Mouse (Mus musculus) embryonic fibroblast, embryonic 13.5 days (primary cell): ENCODE measurements around the gene Cenpa. TPM values are rescaled to one million over a fixed set of nuclear protein-coding genes. Genes with fewer than 3 reads are reported as not detected.

Experiments
- H3K27ac ChIP-seq: 2 replicates; pipeline ENCODE4 v1.5.1; 2012; ENCODE audit warnings: low read length, control low read depth, inconsistent platforms; ENCODE audit not compliant: insufficient read depth
- H3K4me1 ChIP-seq: 2 replicates; pipeline ENCODE4 v1.6.1; 2011; ENCODE audit warnings: low read length; ENCODE audit not compliant: control insufficient read depth, insufficient read depth
- H3K4me3 ChIP-seq: 2 replicates; pipeline ENCODE4 v1.5.1; 2011; ENCODE audit warnings: mild to moderate bottlenecking, control low read depth, low read length; ENCODE audit not compliant: insufficient read depth
- CTCF ChIP-seq: IDR thresholded peaks from 2 replicates; pipeline ENCODE4 v1.5.1; 2011; ENCODE audit warnings: mild to moderate bottlenecking, control low read depth, low read length, moderate library complexity, borderline replicate concordance; ENCODE audit not compliant: insufficient read depth
- POLR2A ChIP-seq: IDR thresholded peaks from 2 replicates; pipeline ENCODE4 v1.6.1; 2011; ENCODE audit warnings: low read depth, mild to moderate bottlenecking, control low read depth, low read length, moderate library complexity
- polyA plus RNA-seq: library from polyadenylated mRNA; stranded (reverse); fragments of >200 nt; gene quantifications from 2 replicates; pipeline ENCODE4 v1.2.4, GENCODE M21; 2011; ENCODE audit warnings: low read depth; ENCODE audit not compliant: missing spikeins, insufficient read length

Cenpa gene
- polyA plus RNA-seq, 1 experiment: 59.8 TPM

GRCm38 (mm10) chr5:30717506-30717905 is 50.9 kb downstream of the Cenpa start:
- Histone ChIP-seq H3K27ac (no peak overlapping the region), H3K4me1 (no peaks in the 10 kb centered on the region), H3K4me3 (no peak overlapping the region)
- TF ChIP-seq POLR2A: no peak
- TF ChIP-seq CTCF: no peak

- TF ChIP-seq CTCF (no peak), POLR2A (no peak)
- Histone ChIP-seq H3K27ac (no peak overlapping the region), H3K4me1 (no peaks in the 10 kb centered on the region), H3K4me3 (no peak overlapping the region)
Measured at GRCm38 (mm10) chr5:30717991-30718703, 51.6 kb downstream of the Cenpa start.

- H3K4me1 ChIP-seq: no peaks in the 10 kb centered on the region
- H3K27ac ChIP-seq: no peak overlapping the region
- TF ChIP-seq CTCF: no peak
- TF ChIP-seq POLR2A: no peak
- no peak overlapping the region for H3K4me3 ChIP-seq
Measured at GRCm38 (mm10) chr5:30721935-30722334, 55.4 kb downstream of the Cenpa start.

Other genes starting within 250 kb of the Cenpa start
- not detected in 2 replicates for gene Otof, start 204.8 kb upstream of the Cenpa start, polyA plus RNA-seq
- gene 1700001C02Rik, start 200.7 kb upstream of the Cenpa start, polyA plus RNA-seq: not detected in 2 replicates
- gene Cib4, start 120.9 kb upstream of the Cenpa start, polyA plus RNA-seq: not detected in 2 replicates
- gene Kcnk3, start 78.6 kb upstream of the Cenpa start, polyA plus RNA-seq: 1.3 and 1.6 TPM in 2 replicates
- gene Slc35f6, start 18.8 kb upstream of the Cenpa start, polyA plus RNA-seq: 36.9 and 41.0 TPM in 2 replicates
- gene Dpysl5, start 44.8 kb downstream of the Cenpa start, polyA plus RNA-seq: 0.13 TPM in 1 of 2 replicates, not detected in the other
- 24.3 and 26.8 TPM in 2 replicates for gene Mapre3, start 147.9 kb downstream of the Cenpa start, polyA plus RNA-seq
- 102 and 122 TPM in 2 replicates for gene Tmem214, start 201.2 kb downstream of the Cenpa start, polyA plus RNA-seq
- gene Agbl5, start 221.9 kb downstream of the Cenpa start, polyA plus RNA-seq: 7.2 and 17.0 TPM in 2 replicates
- 335 and 354 TPM in 2 replicates for gene Ost4, start 241.0 kb downstream of the Cenpa start, polyA plus RNA-seq
- gene Emilin1, start 246.6 kb downstream of the Cenpa start, polyA plus RNA-seq: 85.9 and 98.0 TPM in 2 replicates